Mouse (Mus musculus) forebrain, embryonic 11.5 days (tissue): ENCODE data around the gene Vtn. TPM values are rescaled to one million over a fixed set of nuclear protein-coding genes. Genes with fewer than 3 reads are reported as not detected.
"Not testable (repeated sequence)": the region's sequence is repeated elsewhere in the genome, so short reads cannot be mapped to it uniquely, and the experiment has no call there.

ENCODE experiments used
- ATAC-seq: fragments of 200-750 bp; cut with Nextera tagmentation; replicated peaks from 2 replicates; pipeline ENCODE4 v1.8.0; 2017; ENCODE audit warnings: moderate TSS enrichment; ENCODE audit not compliant: low FRiP score
- DNase-seq: peaks from one replicate; pipeline ENCODE4 v3.0.0-alpha.2; 2017; ENCODE audit warnings: low spot score
- H3K27ac ChIP-seq: fragments of 300-500 bp; sonication (generic); 2 replicates; pipeline ENCODE4 v1.5.1; 2014; ENCODE audit warnings: low read depth, low read length
- H3K27me3 ChIP-seq: fragments of 300-500 bp; sonication (generic); 2 replicates; pipeline ENCODE4 v1.6.1; 2014; ENCODE audit warnings: mild to moderate bottlenecking, low read length, mixed read lengths; ENCODE audit not compliant: control insufficient read depth, insufficient read depth
- H3K36me3 ChIP-seq: fragments of 300-500 bp; sonication (generic); 2 replicates; pipeline ENCODE4 v1.6.1; 2014; ENCODE audit warnings: mild to moderate bottlenecking, low read length, moderate library complexity, mixed read lengths; ENCODE audit not compliant: control insufficient read depth, insufficient read depth
- H3K4me1 ChIP-seq: fragments of 300-500 bp; sonication (generic); replicated peaks from 2 replicates; pipeline ENCODE4 v1.6.1; 2014; ENCODE audit warnings: low read length, mixed read lengths; ENCODE audit not compliant: control insufficient read depth, insufficient read depth
- H3K4me2 ChIP-seq: fragments of 300-500 bp; sonication (generic); 2 replicates; pipeline ENCODE4 v1.6.1; 2014; ENCODE audit warnings: low read depth, mild to moderate bottlenecking, low read length, moderate library complexity, mixed read lengths; ENCODE audit not compliant: severe bottlenecking
- H3K4me3 ChIP-seq: fragments of 300-500 bp; sonication (generic); 2 replicates; pipeline ENCODE4 v1.5.1; 2014; ENCODE audit warnings: low read depth, low read length
- H3K9ac ChIP-seq: fragments of 300-500 bp; sonication (generic); 2 replicates; pipeline ENCODE4 v1.6.1; 2014; ENCODE audit warnings: low read length
- H3K9me3 ChIP-seq: fragments of 300-500 bp; sonication (generic); 2 replicates; pipeline ENCODE4 v1.6.1; 2016; ENCODE audit warnings: low read length, mixed read lengths; ENCODE audit not compliant: control insufficient read depth
- WGBS: fragments of 180-500 bp; shearing (Covaris S2); extraction: QIAGEN DNeasy Blood & Tissue Kit; methylation state at CpG from one replicate; pipeline ENCODE4 v1.1.7; 2014; 5-methylcytosine and 5-hydroxymethylcytosine counted together
- polyA plus RNA-seq: library from polyadenylated mRNA; unstranded; fragments of >200 nt; fragmentation: Nextera tagmentation; extraction: Ambion mirVana; gene quantifications from 2 replicates; pipeline ENCODE4 v1.2.1, GENCODE M21; 2014

Vtn gene
- polyA plus RNA-seq, 1 experiment from 2014 or later, result 38.6 TPM

DNA sequence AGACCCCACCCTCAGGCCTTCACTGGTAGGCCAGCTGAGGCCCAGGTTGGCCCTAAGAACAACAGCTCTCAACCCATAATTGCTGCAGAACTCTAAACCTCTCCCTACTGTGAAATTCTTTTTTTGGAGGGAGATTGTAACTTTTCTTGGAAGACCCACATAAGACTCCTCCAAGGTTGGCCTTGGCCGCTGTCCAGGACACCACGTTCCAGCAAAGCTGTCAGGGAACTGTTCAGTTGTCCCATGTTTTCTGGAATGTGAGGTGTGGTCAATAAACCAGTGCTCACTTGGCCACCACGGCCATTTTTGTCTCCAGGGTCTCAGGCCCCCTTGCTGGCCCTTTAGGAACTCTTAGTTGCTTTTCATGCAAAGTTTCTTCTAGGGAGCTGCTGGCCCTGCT lies 23.0 kb downstream of the Vtn start:
- H3K9me3 ChIP-seq, result no peaks in the 10 kb centered on the region
- ATAC-seq, result no peak
- no peak for DNase-seq

GRCm38 (mm10) chr11:78522481-78522997 lies 23.6 kb downstream of the Vtn start:
- Histone ChIP-seq H3K27ac (no peak overlapping the region), H3K4me3 (no peak overlapping the region), H3K36me3 (peaks cover 39% of the 10 kb centered on the region), H3K9ac (no peak overlapping the region), H3K4me2 (no peak overlapping the region), H3K4me1 (no peaks in the 10 kb centered on the region), H3K27me3 (no peaks in the 10 kb centered on the region), H3K9me3 (no peaks in the 10 kb centered on the region)
- DNase-seq (no peak), ATAC-seq (no peak)
- WGBS, result 100% methylated on average over 1 of the region's 1 CpGs

More for the DNA sequence above, 23.0 kb downstream of the Vtn start:
- Histone ChIP-seq H3K4me1 (no peaks in the 10 kb centered on the region), H3K36me3 (peaks cover 35% of the 10 kb centered on the region), H3K27ac (no peak overlapping the region), H3K27me3 (no peaks in the 10 kb centered on the region), H3K4me3 (no peak overlapping the region), H3K9ac (no peak overlapping the region), H3K4me2 (no peak overlapping the region)
- 77% methylated on average over 3 of the region's 3 CpGs for WGBS

DNA sequence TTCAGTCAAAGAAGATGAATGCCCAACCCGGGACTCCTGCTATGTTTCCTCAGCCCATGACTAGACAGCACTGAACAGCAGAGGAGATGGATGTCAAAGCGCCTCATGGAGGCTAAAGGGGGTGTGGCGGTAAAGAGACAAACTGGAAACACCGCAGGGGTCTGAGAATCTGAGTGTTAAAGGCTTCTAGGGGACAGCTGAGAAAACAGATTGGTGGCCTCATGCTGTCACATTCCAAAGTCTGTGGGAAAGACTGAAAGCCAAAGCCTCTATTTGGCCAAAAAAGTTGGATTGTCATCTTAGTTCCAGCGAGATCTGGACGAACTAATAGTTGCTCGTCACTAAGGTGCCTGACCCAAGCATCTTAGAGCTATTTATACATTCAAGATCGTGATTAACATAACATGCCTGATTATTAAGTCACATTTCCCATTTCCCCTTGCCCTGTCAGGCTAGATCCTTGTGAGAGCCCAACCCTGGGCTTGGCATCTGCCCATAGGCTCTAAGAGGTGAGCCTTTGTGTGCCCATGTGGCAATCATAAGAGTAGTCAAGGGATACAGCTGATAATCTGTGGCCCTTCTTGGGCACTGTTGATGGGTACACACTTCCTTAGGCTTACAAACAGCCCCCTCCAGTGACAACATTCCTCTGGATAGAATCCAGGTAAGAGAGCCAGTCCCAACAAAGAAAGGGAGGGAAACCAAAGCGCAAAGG lies 24.5 kb downstream of the Vtn start:
- Histone ChIP-seq H3K4me2 (no peak overlapping the region), H3K27ac (no peak overlapping the region), H3K36me3 (peaks cover 41% of the 10 kb centered on the region), H3K9me3 (no peaks in the 10 kb centered on the region), H3K27me3 (no peaks in the 10 kb centered on the region), H3K4me1 (no peaks in the 10 kb centered on the region), H3K4me3 (no peak overlapping the region), H3K9ac (no peak overlapping the region)
- DNase-seq, result no peak
- ATAC-seq, result no peak
- WGBS, result 85% methylated on average over 9 of the region's 9 CpGs

DNA sequence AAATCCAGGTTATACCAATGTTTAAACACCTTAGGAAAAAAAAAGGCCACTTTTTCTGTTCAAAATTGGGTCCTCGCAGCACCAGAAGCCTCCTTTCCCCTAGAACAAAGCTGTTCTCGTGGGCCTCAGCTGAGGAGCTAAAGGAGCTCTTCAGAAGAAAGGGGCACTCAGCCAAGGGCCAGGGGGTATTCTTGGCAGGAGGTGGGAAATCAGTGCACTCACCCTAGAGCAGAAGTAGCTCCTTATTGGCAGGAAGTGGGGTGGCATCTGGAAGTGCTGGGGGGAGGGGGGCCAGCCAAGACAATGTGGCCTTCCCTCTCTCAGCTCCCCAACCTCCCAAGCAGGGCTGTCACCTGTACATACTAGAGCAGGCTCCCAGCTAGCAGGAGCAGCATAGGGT lies 25.9 kb downstream of the Vtn start:
- no peak overlapping the region for H3K27ac ChIP-seq
- peaks cover 36% of the 10 kb centered on the region for H3K36me3 ChIP-seq
- DNase-seq (no peak), ATAC-seq (no peak)
- H3K9me3 ChIP-seq, result no peaks in the 10 kb centered on the region
- no peaks in the 10 kb centered on the region for H3K4me1 ChIP-seq
- H3K4me2 ChIP-seq, result no peak overlapping the region
- H3K4me3 ChIP-seq, result no peak overlapping the region
- WGBS, result 89% methylated on average over 2 of the region's 2 CpGs
- H3K27me3 ChIP-seq, result no peaks in the 10 kb centered on the region
- H3K9ac ChIP-seq, result no peak overlapping the region

DNA sequence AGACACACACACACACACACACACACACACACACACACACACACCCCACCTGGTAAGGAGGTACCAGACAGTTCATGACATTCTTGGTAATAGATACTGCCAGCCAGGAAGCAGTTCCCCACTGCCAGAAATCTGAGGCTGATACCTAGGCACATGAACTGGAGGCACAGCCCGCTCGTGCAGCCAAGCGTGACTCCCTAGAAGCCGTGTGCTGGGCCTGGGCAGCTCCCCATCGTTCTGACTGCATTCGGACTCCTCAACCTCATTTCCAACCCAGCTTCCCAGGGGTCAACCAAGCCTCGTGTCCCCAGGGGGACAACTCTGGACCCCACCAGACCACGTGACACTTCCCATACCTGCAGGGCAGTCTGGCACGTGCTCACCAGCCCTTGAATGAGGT lies 29.8 kb downstream of the Vtn start:
- ATAC-seq, result no peak
- Histone ChIP-seq H3K36me3 (peaks cover 23% of the 10 kb centered on the region), H3K27me3 (no peaks in the 10 kb centered on the region), H3K4me3 (no peak overlapping the region), H3K4me2 (no peak overlapping the region), H3K27ac (no peak overlapping the region), H3K9ac (no peak overlapping the region), H3K4me1 (no peaks in the 10 kb centered on the region), H3K9me3 (no peaks in the 10 kb centered on the region)
- 83% methylated on average over 9 of the region's 9 CpGs for WGBS
- no peak for DNase-seq

DNA sequence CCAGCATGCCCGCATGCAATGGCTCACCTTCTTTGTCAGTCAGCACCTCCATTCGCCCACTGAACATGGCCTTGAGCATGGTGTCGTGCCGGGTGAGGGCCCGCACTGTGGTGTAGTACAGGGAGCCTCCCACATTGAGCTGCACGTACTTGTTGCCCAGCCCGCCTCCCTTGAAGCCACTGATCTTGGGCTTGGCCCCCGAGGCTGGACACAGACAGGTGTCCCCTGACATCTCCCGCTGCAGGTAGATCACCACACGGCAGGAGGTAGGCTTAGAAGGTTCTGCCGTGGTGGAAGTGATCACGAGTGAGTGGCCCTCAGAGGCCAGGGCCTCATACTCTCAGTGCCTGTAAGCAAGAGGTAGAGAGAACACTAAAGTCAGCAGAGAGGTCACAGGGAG lies 31.1 kb downstream of the Vtn start:
- peaks cover 15% of the 10 kb centered on the region for H3K36me3 ChIP-seq

GRCm38 (mm10) chr11:78531046-78531445 lies 32.2 kb downstream of the Vtn start:
- Histone ChIP-seq H3K4me3 (no peak overlapping the region), H3K27me3 (no peaks in the 10 kb centered on the region), H3K36me3 (peaks cover 8% of the 10 kb centered on the region), H3K9ac (no peak overlapping the region), H3K27ac (no peak overlapping the region), H3K9me3 (no peaks in the 10 kb centered on the region), H3K4me2 (no peak overlapping the region), H3K4me1 (no peaks in the 10 kb centered on the region)
- no peak for DNase-seq
- WGBS, result 83% methylated on average over 6 of the region's 6 CpGs
- no peak for ATAC-seq

More for the DNA sequence above, 31.1 kb downstream of the Vtn start:
- ATAC-seq (no peak), DNase-seq (no peak)
- H3K9me3 ChIP-seq, result no peaks in the 10 kb centered on the region
- 91% methylated on average over 12 of the region's 12 CpGs for WGBS
- H3K4me1 ChIP-seq, result no peaks in the 10 kb centered on the region
- no peaks in the 10 kb centered on the region for H3K27me3 ChIP-seq
- H3K4me2 ChIP-seq, result no peak overlapping the region
- no peak overlapping the region for H3K9ac ChIP-seq
- no peak overlapping the region for H3K27ac ChIP-seq
- H3K4me3 ChIP-seq, result no peak overlapping the region

- H3K4me2 ChIP-seq, H3K9ac ChIP-seq, ATAC-seq, H3K36me3 ChIP-seq, H3K4me3 ChIP-seq, H3K9me3 ChIP-seq, H3K27ac ChIP-seq, H3K27me3 ChIP-seq, H3K4me1 ChIP-seq, DNase-seq: not testable (repeated sequence)
- WGBS, result 90% methylated on average over 9 of the region's 10 CpGs
Observed at GRCm38 (mm10) chr11:78531515-78531914, 32.6 kb downstream of the Vtn start.

- H3K4me3 ChIP-seq, result 0 out of 2 replicates have a peak overlapping the region, but pooled peaks have one; percentile 76
- no peak overlapping the region for H3K9ac ChIP-seq
- no peaks in the 10 kb centered on the region; the same call in 1 of the 2 replicates for H3K36me3 ChIP-seq
- no peak for ATAC-seq
- 95% methylated on average over 4 of the region's 4 CpGs for WGBS
- H3K9me3 ChIP-seq, result no peaks in the 10 kb centered on the region
- peaks cover 4% of the 10 kb centered on the region for H3K4me1 ChIP-seq
- no peak overlapping the region for H3K27ac ChIP-seq
- peak overlapping the region; percentile 51; the same call in 1 of the 2 replicates for H3K4me2 ChIP-seq
- DNase-seq, result no peak
- no peaks in the 10 kb centered on the region for H3K27me3 ChIP-seq
Observed at GRCm38 (mm10) chr11:78534516-78534915, 35.6 kb downstream of the Vtn start.
